Mouse (Mus musculus) neural tube, embryonic 15.5 days (tissue): Measurements from ENCODE around the gene Ccl17. TPM values are rescaled to one million over a fixed set of nuclear protein-coding genes. Genes with fewer than 3 reads are reported as not detected.
"Not testable (repeated sequence)": the region's sequence is repeated elsewhere in the genome, so short reads cannot be mapped to it uniquely, and the experiment has no call there.

Source experiments
- ATAC-seq: fragments of 200-750 bp; cut with Nextera tagmentation; 2 replicates; pipeline ENCODE4 v1.8.0; 2017; ENCODE audit warnings: mild to moderate bottlenecking, moderate TSS enrichment, moderate library complexity; ENCODE audit not compliant: low FRiP score
- H3K27ac ChIP-seq: fragments of 300-500 bp; sonication (generic); replicated peaks from 2 replicates; pipeline ENCODE4 v1.5.1; 2015; ENCODE audit warnings: mild to moderate bottlenecking, inconsistent platforms
- H3K27me3 ChIP-seq: fragments of 300-500 bp; sonication (generic); replicated peaks from 2 replicates; pipeline ENCODE4 v1.6.1; 2015; ENCODE audit warnings: inconsistent platforms
- H3K36me3 ChIP-seq: fragments of 300-500 bp; sonication (generic); 2 replicates; pipeline ENCODE4 v1.6.1; 2015; ENCODE audit warnings: inconsistent platforms
- H3K4me1 ChIP-seq: fragments of 300-500 bp; sonication (generic); 2 replicates; pipeline ENCODE4 v1.6.1; 2015; ENCODE audit warnings: inconsistent platforms
- H3K4me2 ChIP-seq: fragments of 300-500 bp; sonication (generic); 2 replicates; pipeline ENCODE4 v1.6.1; 2015; ENCODE audit warnings: inconsistent platforms, mild to moderate bottlenecking, moderate library complexity
- H3K4me3 ChIP-seq: fragments of 300-500 bp; sonication (generic); replicated peaks from 2 replicates; pipeline ENCODE4 v1.5.1; 2015; ENCODE audit warnings: mild to moderate bottlenecking, inconsistent platforms
- H3K9ac ChIP-seq: fragments of 300-500 bp; sonication (generic); replicated peaks from 2 replicates; pipeline ENCODE4 v1.6.1; 2015; ENCODE audit warnings: mild to moderate bottlenecking, inconsistent platforms
- H3K9me3 ChIP-seq: fragments of 300-500 bp; sonication (generic); replicated peaks from 2 replicates; pipeline ENCODE4 v1.6.1; 2016; ENCODE audit warnings: inconsistent platforms
- WGBS: fragments of 180-500 bp; shearing (Covaris S2); methylation state at CpG from one replicate; pipeline ENCODE4 v1.1.7; 2015; ENCODE audit warnings: mixed read lengths; 5-methylcytosine and 5-hydroxymethylcytosine counted together
- polyA plus RNA-seq: library from polyadenylated mRNA; unstranded; fragments of >200 nt; fragmentation: Nextera tagmentation; extraction: Ambion mirVana; gene quantifications from 2 replicates; pipeline ENCODE4 v1.2.1, GENCODE M21; 2015

Gene Ccl17
- polyA plus RNA-seq, 1 experiment from 2014 or later: 1.1 TPM

DNA sequence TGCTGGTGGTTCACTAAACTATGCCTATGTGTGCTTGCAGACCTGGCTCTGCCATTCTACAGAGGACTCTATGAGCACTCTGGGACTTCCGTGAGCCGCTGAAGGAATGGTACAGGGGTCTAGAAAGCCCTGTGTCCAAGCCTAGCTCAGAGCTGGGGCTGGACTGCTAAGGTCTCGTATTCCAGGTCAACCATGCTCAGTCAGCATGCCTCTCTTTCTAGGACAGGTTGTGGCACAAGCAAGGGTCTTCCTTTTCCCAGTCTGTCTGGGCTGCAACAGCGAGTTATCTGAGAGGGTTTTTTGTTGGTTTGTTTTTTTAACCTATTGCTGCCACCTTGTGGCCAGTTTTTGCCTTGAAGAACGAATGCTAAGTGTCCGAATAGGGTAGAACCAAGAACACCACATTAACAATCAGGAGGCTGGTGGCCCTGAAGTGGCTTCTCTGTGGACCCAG lies 2.4 kb downstream of the Ccl17 start:
- 0 out of 2 replicates have a peak overlapping the region, but pooled peaks have one; percentile 12 for H3K9ac ChIP-seq
- peak overlapping the region; percentile 14; the same call in 1 of the 2 replicates for H3K4me3 ChIP-seq
- H3K27me3 ChIP-seq: no peaks in the 10 kb centered on the region
- 22% methylated on average over 6 of the region's 6 CpGs for WGBS
- no peaks in the 10 kb centered on the region for H3K9me3 ChIP-seq
- ATAC-seq: peak; percentile 89
- H3K27ac ChIP-seq: peak overlapping the region; percentile 73
- H3K4me1 ChIP-seq: peaks cover 8% of the 10 kb centered on the region
- H3K36me3 ChIP-seq: no peaks in the 10 kb centered on the region
- H3K4me2 ChIP-seq: peak overlapping the region; percentile 42

DNA sequence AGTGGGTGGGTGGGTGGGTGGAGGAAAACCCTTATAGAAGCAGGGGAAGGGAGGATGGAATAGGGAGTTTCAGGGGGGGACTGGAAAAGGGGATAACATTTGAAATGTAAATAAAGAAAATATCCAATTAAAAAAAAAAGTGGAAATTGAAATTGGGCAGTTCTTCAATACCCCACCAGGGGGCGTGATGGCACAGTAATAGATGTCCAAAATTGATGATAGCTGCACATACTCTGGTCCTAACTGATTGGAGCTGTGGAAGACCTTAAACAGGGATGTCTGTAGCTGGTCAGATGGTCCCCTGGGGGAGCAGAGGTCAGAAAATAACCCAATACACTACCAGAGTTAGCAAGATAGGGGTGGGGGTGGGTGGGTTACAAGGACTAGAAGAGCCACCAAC lies 4.3 kb downstream of the Ccl17 start:
- no peak overlapping the region for H3K27ac ChIP-seq
- no peaks in the 10 kb centered on the region for H3K9me3 ChIP-seq
- no peak overlapping the region for H3K4me2 ChIP-seq
- no peaks in the 10 kb centered on the region for H3K27me3 ChIP-seq
- H3K36me3 ChIP-seq: peaks cover 1% of the 10 kb centered on the region; the same call in 1 of the 2 replicates
- peaks cover 8% of the 10 kb centered on the region for H3K4me1 ChIP-seq
- no peak overlapping the region for H3K9ac ChIP-seq
- WGBS: 0% methylated on average over 1 of the region's 1 CpGs
- no peak for ATAC-seq
- H3K4me3 ChIP-seq: no peak overlapping the region

GRCm38 (mm10) chr8:94817933-94818332 lies 7.7 kb downstream of the Ccl17 start:
- no peak for ATAC-seq
- H3K36me3 ChIP-seq: peaks cover 31% of the 10 kb centered on the region
- WGBS: 90% methylated on average over 11 of the region's 11 CpGs
- H3K9me3 ChIP-seq: no peaks in the 10 kb centered on the region
- H3K9ac ChIP-seq: no peak overlapping the region
- no peak overlapping the region for H3K27ac ChIP-seq
- no peak overlapping the region for H3K4me2 ChIP-seq
- H3K27me3 ChIP-seq: no peaks in the 10 kb centered on the region
- H3K4me3 ChIP-seq: no peak overlapping the region
- H3K4me1 ChIP-seq: no peaks in the 10 kb centered on the region

GRCm38 (mm10) chr8:94819671-94820179 lies 9.5 kb downstream of the Ccl17 start:
- Histone ChIP-seq H3K4me3 (no peak overlapping the region), H3K36me3 (peaks cover 46% of the 10 kb centered on the region), H3K4me1 (no peaks in the 10 kb centered on the region), H3K4me2 (no peak overlapping the region), H3K9ac (no peak overlapping the region), H3K27ac (no peak overlapping the region), H3K9me3 (no peaks in the 10 kb centered on the region), H3K27me3 (no peaks in the 10 kb centered on the region)
- ATAC-seq: no peak
- 85% methylated on average over 6 of the region's 6 CpGs for WGBS

DNA sequence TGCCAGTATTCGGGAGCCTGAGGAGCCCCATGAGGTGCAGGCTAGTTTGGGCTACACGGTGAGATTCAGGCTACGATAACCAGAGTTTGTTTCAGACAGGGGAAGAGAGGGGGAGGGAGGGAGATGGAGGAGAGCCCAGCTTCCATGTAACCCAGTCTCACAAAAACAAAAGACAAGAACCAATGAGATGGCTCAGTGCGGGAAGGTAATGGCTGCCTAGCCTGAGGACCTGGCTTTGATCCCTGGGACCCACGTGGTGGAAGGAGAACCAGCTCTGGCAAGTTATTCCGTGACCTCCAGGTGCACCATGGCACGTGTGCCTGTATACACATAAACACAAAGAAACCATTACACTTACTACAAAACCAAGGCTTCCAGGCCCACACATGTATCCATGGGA lies 10.3 kb downstream of the Ccl17 start:
- peaks cover 53% of the 10 kb centered on the region for H3K36me3 ChIP-seq
- no peaks in the 10 kb centered on the region for H3K4me1 ChIP-seq
- H3K27ac ChIP-seq: no peak overlapping the region
- no peaks in the 10 kb centered on the region for H3K9me3 ChIP-seq
- H3K4me2 ChIP-seq: no peak overlapping the region
- H3K27me3 ChIP-seq: no peaks in the 10 kb centered on the region
- no peak overlapping the region for H3K4me3 ChIP-seq
- ATAC-seq: no peak
- 85% methylated on average over 7 of the region's 7 CpGs for WGBS
- no peak overlapping the region for H3K9ac ChIP-seq

GRCm38 (mm10) chr8:94821381-94821780 lies 11.1 kb downstream of the Ccl17 start:
- 85% methylated on average over 2 of the region's 2 CpGs for WGBS
- no peaks in the 10 kb centered on the region for H3K9me3 ChIP-seq
- no peak for ATAC-seq
- no peaks in the 10 kb centered on the region for H3K27me3 ChIP-seq
- no peak overlapping the region for H3K9ac ChIP-seq
- no peak overlapping the region for H3K4me3 ChIP-seq
- H3K4me1 ChIP-seq: no peaks in the 10 kb centered on the region
- no peak overlapping the region for H3K4me2 ChIP-seq
- H3K27ac ChIP-seq: no peak overlapping the region
- H3K36me3 ChIP-seq: peaks cover 59% of the 10 kb centered on the region

DNA sequence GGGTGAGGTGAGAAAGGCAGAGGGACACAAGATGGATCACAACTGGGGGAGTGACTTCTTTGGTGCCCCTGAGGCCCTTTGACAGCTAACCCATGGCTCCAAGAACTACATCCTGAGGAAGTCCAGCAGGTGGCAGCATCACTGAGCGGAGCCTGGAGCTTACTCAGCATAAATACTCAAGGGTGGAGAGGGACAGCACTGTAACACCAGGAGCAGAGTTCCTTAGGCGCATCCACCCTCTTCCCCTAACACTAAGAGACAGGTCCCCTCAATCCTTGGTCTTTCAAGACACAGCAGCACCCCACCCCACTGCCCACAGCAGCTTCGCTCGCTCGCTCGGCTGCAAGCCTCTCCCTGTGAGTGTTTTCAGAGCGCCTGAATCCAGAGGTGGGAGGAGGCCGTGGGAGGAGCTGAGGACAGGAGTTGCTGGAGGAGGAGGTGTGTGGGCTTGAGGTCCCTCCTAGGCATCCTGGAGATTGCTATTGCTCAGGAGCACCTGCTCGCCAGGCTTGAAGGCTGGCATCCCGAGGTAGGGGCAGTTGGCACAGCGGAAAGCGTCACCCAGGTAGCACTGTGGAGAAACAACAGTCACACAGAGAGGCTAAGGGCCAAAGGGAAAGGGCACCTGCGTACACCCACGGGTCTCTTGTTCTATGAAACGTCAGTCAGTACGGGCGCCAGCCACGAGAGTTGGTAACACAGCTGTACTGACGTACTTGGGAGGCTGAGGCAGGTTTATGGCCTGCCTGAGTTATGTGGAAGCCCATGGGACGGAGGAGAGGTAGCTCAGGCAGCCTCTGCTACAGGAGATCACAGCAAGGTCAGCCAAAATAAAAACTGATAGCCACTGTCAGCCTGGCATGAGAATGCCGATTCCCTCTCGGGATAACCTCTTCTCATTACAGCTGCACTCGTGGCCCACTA lies 12.6 kb downstream of the Ccl17 start:
- Histone ChIP-seq H3K27ac (no peak overlapping the region), H3K4me2 (no peak overlapping the region), H3K9me3 (no peaks in the 10 kb centered on the region), H3K9ac (no peak overlapping the region), H3K27me3 (no peaks in the 10 kb centered on the region), H3K36me3 (peaks cover 71% of the 10 kb centered on the region), H3K4me3 (no peak overlapping the region), H3K4me1 (no peaks in the 10 kb centered on the region)
- WGBS: 77% methylated on average over 23 of the region's 23 CpGs
- ATAC-seq: peak; percentile 45; the same call in 1 of the 2 replicates

DNA sequence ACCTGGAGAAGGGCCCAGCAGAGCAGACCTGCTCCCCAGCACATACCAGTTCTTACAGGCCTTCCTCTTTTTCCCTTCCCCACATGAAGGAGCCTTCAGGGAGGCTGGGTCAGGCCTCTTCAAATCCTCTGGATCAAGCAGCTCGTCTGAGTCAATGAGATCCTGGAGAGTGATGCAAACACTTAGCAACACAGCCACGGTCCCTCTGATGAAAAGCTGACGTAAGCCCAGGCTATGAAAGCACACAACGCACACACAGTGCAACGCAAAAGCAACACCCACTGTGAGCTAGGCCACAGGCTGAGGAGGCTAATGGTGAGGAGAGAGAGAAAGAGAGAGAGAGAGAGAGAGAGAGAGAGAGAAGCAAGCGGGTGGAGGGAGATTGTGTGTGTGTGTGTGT lies 14.9 kb downstream of the Ccl17 start:
- no peak overlapping the region for H3K4me3 ChIP-seq
- no peak overlapping the region for H3K27ac ChIP-seq
- H3K4me2 ChIP-seq: no peak overlapping the region
- H3K27me3 ChIP-seq: no peaks in the 10 kb centered on the region
- ATAC-seq: no peak
- 89% methylated on average over 6 of the region's 6 CpGs for WGBS
- H3K9me3 ChIP-seq: no peaks in the 10 kb centered on the region
- H3K4me1 ChIP-seq: no peaks in the 10 kb centered on the region
- 0 out of 2 replicates have a peak overlapping the region, but pooled peaks have one; percentile 17 for H3K9ac ChIP-seq
- H3K36me3 ChIP-seq: peaks cover 76% of the 10 kb centered on the region

- Histone ChIP-seq H3K36me3 (peaks cover 72% of the 10 kb centered on the region), H3K4me1 (no peaks in the 10 kb centered on the region), H3K9ac (no peak overlapping the region), H3K27ac (no peak overlapping the region), H3K4me2 (no peak overlapping the region), H3K9me3 (no peaks in the 10 kb centered on the region), H3K27me3 (no peaks in the 10 kb centered on the region), H3K4me3 (no peak overlapping the region)
- WGBS: 96% methylated on average over 5 of the region's 5 CpGs
- no peak for ATAC-seq
Observed at GRCm38 (mm10) chr8:94826210-94826609, 16.0 kb downstream of the Ccl17 start.

GRCm38 (mm10) chr8:94828284-94828683 lies 18.0 kb downstream of the Ccl17 start:
- Histone ChIP-seq H3K27ac (no peak overlapping the region), H3K4me1 (peaks cover 5% of the 10 kb centered on the region; the same call in 1 of the 2 replicates), H3K36me3 (peaks cover 62% of the 10 kb centered on the region), H3K4me3 (no peak overlapping the region), H3K4me2 (no peak overlapping the region), H3K9me3 (no peaks in the 10 kb centered on the region), H3K27me3 (no peaks in the 10 kb centered on the region), H3K9ac (no peak overlapping the region)
- WGBS: 89% methylated on average over 6 of the region's 6 CpGs
- ATAC-seq: no peak

DNA sequence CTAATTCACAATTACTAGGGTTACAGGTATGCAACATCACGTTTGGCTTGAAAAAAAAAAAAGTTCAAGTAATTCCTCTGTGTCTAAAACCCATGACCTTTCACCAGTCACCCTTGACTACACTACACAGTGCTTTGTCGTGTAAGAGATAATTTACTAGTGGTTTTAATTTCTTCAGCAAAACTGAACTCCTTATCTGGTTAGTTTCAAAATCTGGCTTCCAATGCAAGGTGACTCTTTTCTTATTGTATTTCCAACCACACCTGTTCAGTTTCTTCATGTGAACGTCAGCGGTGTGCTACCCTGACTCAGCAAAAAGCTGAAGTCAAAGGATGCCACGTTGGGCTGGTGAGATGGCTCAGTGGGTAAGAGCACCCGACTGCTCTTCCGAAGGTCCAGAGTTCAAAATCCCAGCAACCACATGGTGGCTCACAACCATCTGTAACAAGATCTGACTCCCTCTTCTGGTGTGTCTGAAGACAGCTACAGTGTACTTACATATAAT lies 23.7 kb downstream of the Ccl17 start:
- H3K27ac ChIP-seq, H3K9me3 ChIP-seq, H3K4me3 ChIP-seq, ATAC-seq, H3K27me3 ChIP-seq, H3K9ac ChIP-seq, H3K4me2 ChIP-seq: not testable (repeated sequence)
- peaks cover 23% of the 10 kb centered on the region for H3K4me1 ChIP-seq
- WGBS: 82% methylated on average over 7 of the region's 7 CpGs
- peaks cover 21% of the 10 kb centered on the region for H3K36me3 ChIP-seq

GRCm38 (mm10) chr8:94835751-94836150 lies 25.5 kb downstream of the Ccl17 start:
- H3K27ac ChIP-seq, H3K4me2 ChIP-seq, H3K9me3 ChIP-seq, ATAC-seq, H3K9ac ChIP-seq, H3K36me3 ChIP-seq, H3K4me3 ChIP-seq, H3K27me3 ChIP-seq: not testable (repeated sequence)
- peaks cover 27% of the 10 kb centered on the region for H3K4me1 ChIP-seq
- WGBS: 94% methylated on average over 13 of the region's 13 CpGs
